Mouse (Mus musculus): Measurements from ENCODE around the gene Olfr559. TPM values are rescaled to one million over a fixed set of nuclear protein-coding genes. Genes with fewer than 3 reads are reported as not detected.

The Olfr559 gene
- polyA plus RNA-seq, 1 experiment from 2014 or later, result not detected

- Histone ChIP-seq H3K4me3 (no peak overlapping the region), H3K27ac (replicated peaks) (no peak overlapping the region), H3K4me1 (no peaks in the 10 kb centered on the region), H3K36me3 (replicated peaks) (peaks cover 5% of the 10 kb centered on the region; the same call in 1 of the 2 replicates), H3K9me3 (no peaks in the 10 kb centered on the region), H3K27me3 (replicated peaks; ENCODE audit: low read depth, poor library complexity, severe bottlenecking) (no peaks in the 10 kb centered on the region)
- WGBS, result 88% methylated on average over 2 of the region's 2 CpGs
- DNase-seq (ENCODE audit: low spot score), result no peak
Observed at GRCm38 (mm10) chr7:102676225-102676624, 51.1 kb downstream of the Olfr559 start.

Other genes with a start within 250 kb of the Olfr559 start
- gene Olfr543, start 245.8 kb downstream of the Olfr559 start, polyA plus RNA-seq (2016; fragmentation: Nextera tagmentation; extraction: Ambion mirVana), result 0.55 and 0.58 TPM in 2 replicates
- 0.10 and 0.13 TPM in 2 replicates for gene Olfr544, start 239.2 kb downstream of the Olfr559 start, polyA plus RNA-seq (2016; fragmentation: Nextera tagmentation; extraction: Ambion mirVana)
- gene Olfr545, start 227.9 kb downstream of the Olfr559 start, polyA plus RNA-seq (2016; fragmentation: Nextera tagmentation; extraction: Ambion mirVana), result 0.05 and 0.24 TPM in 2 replicates
- gene Olfr547, start 192.7 kb downstream of the Olfr559 start, polyA plus RNA-seq (2016; fragmentation: Nextera tagmentation; extraction: Ambion mirVana), result not detected in 2 replicates
- gene Olfr548-ps1, start 186.6 kb downstream of the Olfr559 start, polyA plus RNA-seq (2016; fragmentation: Nextera tagmentation; extraction: Ambion mirVana), result not detected in 2 replicates
- gene Olfr549, start 177.6 kb downstream of the Olfr559 start, polyA plus RNA-seq (2016; fragmentation: Nextera tagmentation; extraction: Ambion mirVana), result not detected in 2 replicates
- gene Trim21, start 162.0 kb downstream of the Olfr559 start, polyA plus RNA-seq (2016; fragmentation: Nextera tagmentation; extraction: Ambion mirVana), result 0.24 and 0.54 TPM in 2 replicates
- not detected in 2 replicates for gene Olfr550, start 156.0 kb downstream of the Olfr559 start, polyA plus RNA-seq (2016; fragmentation: Nextera tagmentation; extraction: Ambion mirVana)
- gene Olfr551, start 135.6 kb downstream of the Olfr559 start, polyA plus RNA-seq (2016; fragmentation: Nextera tagmentation; extraction: Ambion mirVana), result not detected in 2 replicates
- gene Olfr552, start 129.7 kb downstream of the Olfr559 start, polyA plus RNA-seq (2016; fragmentation: Nextera tagmentation; extraction: Ambion mirVana), result not detected in 2 replicates
- gene Olfr553, start 109.3 kb downstream of the Olfr559 start, polyA plus RNA-seq (2016; fragmentation: Nextera tagmentation; extraction: Ambion mirVana), result not detected in 2 replicates
- not detected in 2 replicates for gene Olfr554, start 89.1 kb downstream of the Olfr559 start, polyA plus RNA-seq (2016; fragmentation: Nextera tagmentation; extraction: Ambion mirVana)
- gene Olfr555, start 68.7 kb downstream of the Olfr559 start, polyA plus RNA-seq (2016; fragmentation: Nextera tagmentation; extraction: Ambion mirVana), result not detected in 2 replicates
- not detected in 2 replicates for gene Olfr556, start 62.6 kb downstream of the Olfr559 start, polyA plus RNA-seq (2016; fragmentation: Nextera tagmentation; extraction: Ambion mirVana)
- gene Trim68, start 40.2 kb downstream of the Olfr559 start, polyA plus RNA-seq (2016; fragmentation: Nextera tagmentation; extraction: Ambion mirVana), result 10.9 and 13.2 TPM in 2 replicates
- not detected in 2 replicates for gene Olfr557, start 31.6 kb downstream of the Olfr559 start, polyA plus RNA-seq (2016; fragmentation: Nextera tagmentation; extraction: Ambion mirVana)
- 0.09 TPM in 1 of 2 replicates, not detected in the other for gene Olfr558, start 25.3 kb downstream of the Olfr559 start, polyA plus RNA-seq (2016; fragmentation: Nextera tagmentation; extraction: Ambion mirVana)
- gene Olfr33, start 8.4 kb downstream of the Olfr559 start, polyA plus RNA-seq (2016; fragmentation: Nextera tagmentation; extraction: Ambion mirVana), result not detected in 2 replicates
- gene Olfr560, start 31.9 kb upstream of the Olfr559 start, polyA plus RNA-seq (2016; fragmentation: Nextera tagmentation; extraction: Ambion mirVana), result not detected in 2 replicates
- not detected in 2 replicates for gene Olfr78, start 32.0 kb upstream of the Olfr559 start, polyA plus RNA-seq (2016; fragmentation: Nextera tagmentation; extraction: Ambion mirVana)
- not detected in 2 replicates for gene Olfr561, start 43.7 kb upstream of the Olfr559 start, polyA plus RNA-seq (2016; fragmentation: Nextera tagmentation; extraction: Ambion mirVana)
- gene Olfr564, start 76.0 kb upstream of the Olfr559 start, polyA plus RNA-seq (2016; fragmentation: Nextera tagmentation; extraction: Ambion mirVana), result not detected in 2 replicates
- not detected in 2 replicates for gene Olfr566, start 131.3 kb upstream of the Olfr559 start, polyA plus RNA-seq (2016; fragmentation: Nextera tagmentation; extraction: Ambion mirVana)
- not detected in 2 replicates for gene Olfr568, start 149.6 kb upstream of the Olfr559 start, polyA plus RNA-seq (2016; fragmentation: Nextera tagmentation; extraction: Ambion mirVana)
- gene Olfr569, start 163.4 kb upstream of the Olfr559 start, polyA plus RNA-seq (2016; fragmentation: Nextera tagmentation; extraction: Ambion mirVana), result not detected in 2 replicates
- not detected in 2 replicates for gene Olfr570, start 167.1 kb upstream of the Olfr559 start, polyA plus RNA-seq (2016; fragmentation: Nextera tagmentation; extraction: Ambion mirVana)
- gene Olfr571, start 190.0 kb upstream of the Olfr559 start, polyA plus RNA-seq (2016; fragmentation: Nextera tagmentation; extraction: Ambion mirVana), result 0.07 TPM in 1 of 2 replicates, not detected in the other
- not detected in 2 replicates for gene Olfr572, start 196.9 kb upstream of the Olfr559 start, polyA plus RNA-seq (2016; fragmentation: Nextera tagmentation; extraction: Ambion mirVana)
- gene Olfr573-ps1, start 215.1 kb upstream of the Olfr559 start, polyA plus RNA-seq (2016; fragmentation: Nextera tagmentation; extraction: Ambion mirVana), result not detected in 2 replicates
- not detected in 2 replicates for gene Olfr574, start 221.0 kb upstream of the Olfr559 start, polyA plus RNA-seq (2016; fragmentation: Nextera tagmentation; extraction: Ambion mirVana)
- not detected in 2 replicates for gene Olfr575, start 231.3 kb upstream of the Olfr559 start, polyA plus RNA-seq (2016; fragmentation: Nextera tagmentation; extraction: Ambion mirVana)
- gene Olfr576, start 235.2 kb upstream of the Olfr559 start, polyA plus RNA-seq (2016; fragmentation: Nextera tagmentation; extraction: Ambion mirVana), result not detected in 2 replicates
- gene Olfr577, start 248.5 kb upstream of the Olfr559 start, polyA plus RNA-seq (2016; fragmentation: Nextera tagmentation; extraction: Ambion mirVana), result not detected in 2 replicates